Mouse (Mus musculus) 3134 (cell line): ENCODE measurements at regions not wholly inside any gene's neighbourhood (a gene's known extent, or its start where the extent isn't known, plus 50 kb on each side); places are given as distances from the start of the nearest gene placed in this dataset.

ENCODE experiments used
- DNase-seq: peaks from one replicate; pipeline ENCODE4 v3.0.0-alpha.2; 2011; ENCODE audit warnings: low spot score; ENCODE audit not compliant: insufficient read length; ENCODE audit errors: extremely low read depth

DNA sequence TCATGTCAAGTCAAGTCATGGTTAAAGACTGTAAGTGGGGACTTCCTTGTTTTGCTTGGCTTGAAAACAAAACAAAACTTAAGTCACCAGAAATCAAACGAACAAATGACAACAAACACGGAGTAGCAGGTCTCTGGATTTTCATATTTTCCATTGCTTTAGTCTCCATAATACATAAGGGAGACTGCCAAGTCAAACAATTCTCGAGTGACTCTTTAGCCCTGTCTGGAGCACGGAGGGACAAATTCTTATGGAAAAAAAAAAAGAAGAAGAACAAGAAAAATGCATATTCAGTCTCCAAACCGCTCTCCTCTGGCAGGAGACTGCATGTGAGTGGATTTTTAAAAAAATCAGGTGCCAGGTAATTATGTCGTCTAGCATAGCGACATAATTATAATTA is 129.6 kb upstream of the Med14 start:
- no peak for DNase-seq

- no peak for DNase-seq
These were observed 127.6 kb upstream of the Med14 start for GRCm38 (mm10) chrX:12889482-12889808.

- DNase-seq: no peak
These were observed 127.0 kb upstream of the Med14 start for GRCm38 (mm10) chrX:12888708-12889481.

DNA sequence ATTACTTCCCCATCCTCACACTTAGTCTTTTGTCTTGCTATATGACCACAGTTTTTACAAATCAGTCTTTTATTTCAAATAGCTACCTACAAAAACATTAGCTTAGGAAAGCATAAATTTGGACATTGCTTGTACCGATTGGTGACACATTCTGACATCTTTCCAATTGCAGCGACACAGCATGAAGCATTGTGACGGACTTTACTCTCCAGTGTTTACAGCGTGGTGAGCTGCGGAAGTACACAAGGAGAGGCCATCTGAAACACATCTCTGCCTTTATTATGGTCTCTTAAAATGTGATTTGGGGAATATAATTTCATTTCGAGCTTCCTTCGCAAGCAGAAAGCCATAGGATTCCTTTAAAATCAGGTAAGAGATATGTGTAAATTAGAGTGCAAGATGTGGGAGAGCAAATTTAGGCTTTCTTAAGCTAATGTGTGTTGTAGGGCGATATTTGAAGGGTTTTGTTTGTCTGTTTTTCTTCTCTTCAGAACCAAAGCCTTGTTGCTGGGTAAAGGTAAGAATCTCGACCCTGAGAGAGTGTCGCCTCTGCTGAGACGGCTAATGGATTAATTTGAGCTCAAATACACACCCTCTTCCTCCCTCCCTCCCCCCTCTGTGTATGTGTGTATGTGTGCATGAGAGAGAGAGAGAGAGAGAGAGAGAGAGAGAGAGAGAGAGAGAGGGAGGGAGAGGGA is 126.3 kb upstream of the Med14 start:
- DNase-seq: no peak

DNA sequence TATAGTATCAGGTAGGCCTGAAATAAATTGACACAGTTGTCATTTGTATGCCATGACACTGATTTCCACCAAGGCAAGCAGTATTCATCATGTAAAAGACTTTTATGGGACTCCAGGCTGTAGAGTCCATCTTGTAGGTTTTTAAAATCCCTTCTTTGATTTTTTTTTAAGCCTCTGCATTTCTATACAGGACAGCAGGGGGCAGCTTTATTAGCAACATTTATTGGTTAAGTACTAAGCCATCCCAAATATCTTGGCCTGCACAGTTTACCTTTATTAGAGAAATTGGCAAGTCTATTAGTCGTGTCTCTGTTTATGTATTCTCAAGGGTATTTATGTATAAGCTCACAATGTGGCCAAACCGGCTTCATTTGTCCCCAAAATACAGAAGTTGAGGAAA is 125.6 kb upstream of the Med14 start:
- no peak for DNase-seq

- no peak for DNase-seq
These were observed 124.5 kb upstream of the Med14 start for GRCm38 (mm10) chrX:12886160-12887048.

- DNase-seq: no peak
These were observed 117.4 kb upstream of the Med14 start for GRCm38 (mm10) chrX:12879233-12879632.

DNA sequence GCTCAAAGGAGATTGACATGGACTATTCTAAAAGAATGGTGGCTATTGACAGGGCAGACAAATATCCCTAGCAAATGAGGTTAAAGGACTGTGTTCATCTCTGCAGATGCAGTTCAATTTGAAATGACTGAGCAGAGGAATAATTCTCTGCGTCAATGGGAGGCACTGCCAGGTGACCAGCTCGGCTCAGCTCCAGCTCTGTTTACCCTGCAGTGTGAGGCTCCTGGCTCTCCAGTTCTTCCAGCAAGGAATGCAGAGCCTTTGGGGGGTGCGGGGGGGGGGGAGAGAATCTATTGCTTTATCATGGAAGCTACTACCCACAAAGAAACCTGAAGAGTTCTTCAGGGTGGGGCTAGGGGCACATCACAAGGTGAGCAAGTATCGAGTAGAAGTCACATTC is 115.6 kb upstream of the Med14 start:
- DNase-seq: no peak

DNA sequence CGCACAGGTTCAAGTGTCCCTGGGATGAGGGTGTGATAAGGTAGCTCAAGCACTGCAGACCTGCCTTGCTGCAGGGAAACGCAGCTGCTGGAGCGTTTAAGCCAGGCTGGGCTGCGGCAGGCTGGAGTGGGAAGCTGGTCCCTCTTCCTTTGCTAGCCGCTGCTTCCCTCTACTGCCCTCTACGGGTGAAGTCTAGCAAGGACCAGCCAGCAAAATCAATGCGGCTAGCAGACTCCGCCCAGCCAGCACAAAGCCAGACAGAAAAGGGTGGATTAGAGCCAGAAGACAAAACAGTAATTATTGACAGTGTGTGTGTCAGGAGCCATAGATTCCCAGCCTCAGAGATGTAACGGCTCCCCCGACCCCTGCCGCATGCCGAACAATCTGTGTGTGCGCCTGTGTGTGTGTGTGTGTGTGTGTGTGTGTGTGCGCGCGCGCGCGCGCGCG is 111.8 kb upstream of the Med14 start:
- DNase-seq: peak; percentile 12

DNA sequence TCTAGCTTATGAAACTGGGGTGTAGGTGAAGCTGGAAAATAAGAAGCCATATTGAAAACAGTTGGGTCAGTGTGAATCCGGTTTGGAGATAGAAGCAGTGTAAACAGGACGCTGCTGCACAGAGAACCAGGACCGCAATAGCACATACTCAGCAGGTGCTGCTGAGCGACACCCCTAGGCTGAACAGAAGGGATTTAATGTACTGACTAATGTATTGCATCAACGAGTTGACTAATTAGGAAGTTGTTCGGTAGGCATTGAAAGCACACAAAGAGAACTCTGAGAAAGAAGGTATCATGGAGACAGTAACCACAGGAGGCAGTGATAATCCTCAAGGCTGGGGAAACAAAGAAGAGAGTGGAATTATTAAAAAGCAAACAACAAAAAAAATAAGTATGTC is 111.4 kb upstream of the Med14 start:
- DNase-seq: no peak

DNA sequence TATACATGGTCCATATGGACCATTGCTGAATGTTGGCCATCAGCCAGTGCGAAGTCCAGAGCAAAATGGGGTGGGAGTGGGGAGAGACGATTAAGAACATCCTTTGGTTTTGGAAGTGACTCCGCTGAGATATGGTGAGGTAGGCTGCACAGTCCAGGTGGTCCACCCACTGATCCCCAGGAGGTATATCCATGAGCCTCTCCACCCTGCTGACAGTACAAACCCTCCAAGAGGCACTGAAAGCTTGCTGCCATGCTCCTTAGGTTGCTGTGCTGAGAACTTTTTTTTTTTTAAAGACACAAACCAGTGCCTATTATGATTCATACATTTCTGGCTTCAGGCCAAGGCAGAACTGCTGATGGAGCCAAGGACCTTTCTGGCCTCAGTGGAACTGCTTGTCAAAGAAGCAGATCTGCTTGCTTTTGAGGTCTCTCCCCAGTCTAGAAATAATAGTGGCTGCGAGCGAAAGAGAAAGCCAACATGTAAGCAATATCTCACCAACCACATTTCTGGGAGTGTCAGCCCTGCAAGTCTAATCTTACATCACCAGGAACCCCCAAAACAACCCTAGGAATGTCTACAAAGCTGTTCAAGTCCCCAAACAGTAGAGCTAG is 105.1 kb upstream of the Med14 start:
- DNase-seq: no peak

GRCm38 (mm10) chrX:12866176-12866575 is 104.3 kb upstream of the Med14 start:
- no peak for DNase-seq

GRCm38 (mm10) chrX:12860168-12860567 is 98.3 kb upstream of the Med14 start:
- no peak for DNase-seq

DNA sequence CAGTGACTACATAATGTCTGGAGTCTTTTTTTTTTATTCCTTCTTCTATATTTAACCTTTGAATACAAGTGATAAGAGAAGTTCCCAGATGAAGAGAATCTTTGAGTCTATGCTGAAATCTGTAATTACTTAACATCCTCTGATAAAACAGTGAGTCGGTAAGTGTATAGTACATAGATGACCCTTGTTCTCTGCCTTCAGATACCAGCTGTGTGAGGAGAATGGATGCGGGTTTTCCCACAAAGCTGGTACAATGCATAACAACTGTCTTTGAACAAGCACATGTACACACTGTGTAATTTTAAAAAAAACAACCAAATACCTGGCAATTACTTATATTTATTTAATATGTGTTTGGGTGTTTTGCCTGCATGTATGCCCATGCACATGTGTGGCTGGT is 96.9 kb upstream of the Med14 start:
- DNase-seq: no peak

DNA sequence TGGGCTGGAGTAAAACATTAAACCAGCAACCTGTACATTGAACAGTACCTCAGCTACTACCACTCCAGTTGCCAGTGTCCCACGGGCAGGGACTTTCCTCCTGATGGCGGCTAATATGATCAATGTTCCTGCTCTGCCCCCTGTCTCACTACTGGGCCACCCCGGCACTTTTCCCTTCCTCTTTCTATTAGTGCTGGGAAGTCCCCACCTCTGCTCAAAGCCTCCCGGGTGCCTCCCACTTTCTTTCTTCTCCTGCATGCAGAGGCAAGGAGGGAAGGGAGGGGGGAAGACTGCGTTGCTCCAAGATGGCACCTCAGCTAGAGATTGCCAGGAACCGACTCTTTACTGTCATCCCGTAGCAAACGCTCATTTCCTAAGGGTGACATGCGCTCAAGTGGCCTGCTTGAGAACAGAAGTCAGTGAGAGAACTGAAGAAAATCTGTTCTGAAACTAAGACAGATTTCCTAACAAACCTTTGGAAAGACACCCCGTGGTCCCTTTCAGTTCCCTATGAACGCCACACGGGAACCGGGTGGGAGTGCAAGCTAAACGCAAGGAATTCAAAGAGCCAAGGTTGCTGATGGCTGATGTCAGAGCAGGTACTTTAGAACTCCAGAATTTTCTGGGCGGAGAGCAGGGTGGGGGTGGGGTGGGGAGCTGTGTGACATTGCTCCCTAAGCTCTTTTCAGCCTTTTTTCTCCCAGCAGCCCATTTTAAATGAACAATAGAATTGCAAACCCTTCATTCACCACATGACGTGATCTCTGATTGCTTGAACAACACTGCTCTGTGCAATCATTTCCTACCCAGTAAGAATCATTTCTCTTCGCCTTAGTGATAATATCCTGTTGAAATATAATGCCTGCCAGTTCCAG is 96.2 kb upstream of the Med14 start:
- no peak for DNase-seq

DNA sequence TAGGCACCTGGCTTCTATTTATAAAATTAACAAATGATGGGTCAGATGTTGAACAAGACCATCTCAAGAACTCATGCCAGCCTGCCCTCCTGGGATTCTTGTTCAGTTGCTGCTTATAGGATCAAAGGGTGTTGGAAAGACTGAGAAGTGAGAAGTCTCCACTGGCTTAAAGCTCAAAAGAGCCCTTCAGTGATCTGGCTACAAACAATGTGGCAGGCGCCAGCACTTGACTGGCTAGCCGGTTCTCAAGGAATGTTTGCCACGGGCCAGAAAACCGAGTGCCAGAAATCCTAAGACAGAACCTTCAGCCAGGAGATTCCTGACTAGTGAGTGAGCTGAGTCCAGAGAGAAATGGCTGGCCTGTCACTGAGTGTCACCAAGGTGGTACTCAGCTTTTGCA is 93.6 kb upstream of the Med14 start:
- DNase-seq: peak; percentile 49

- DNase-seq: peak; percentile 7
These were observed 89.8 kb upstream of the Med14 start for GRCm38 (mm10) chrX:12851684-12852083.

- no peak for DNase-seq
These were observed 82.6 kb upstream of the Med14 start for GRCm38 (mm10) chrX:12844431-12844830.

DNA sequence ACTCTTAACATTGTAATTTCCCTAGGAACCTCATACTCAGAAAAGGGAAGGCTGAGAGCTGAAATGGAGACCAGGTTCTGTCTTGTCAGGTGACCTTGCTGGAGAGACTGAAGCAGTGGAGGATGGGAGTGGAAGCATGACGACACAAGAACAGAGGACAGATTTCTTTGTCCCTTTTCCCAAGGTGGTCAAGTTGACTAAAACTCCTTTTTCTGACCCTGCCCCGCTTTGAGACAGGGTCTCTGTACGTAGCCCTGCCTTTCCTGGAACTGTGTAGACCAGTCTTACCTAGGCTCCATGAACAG is 79.1 kb upstream of the Med14 start:
- no peak for DNase-seq
